Mouse (Mus musculus) heart, embryonic 13.5 days (tissue): ENCODE data around the gene Ttn. TPM values are rescaled to one million over a fixed set of nuclear protein-coding genes. Genes with fewer than 3 reads are reported as not detected.

Experiments
- ATAC-seq: fragments of 200-750 bp; cut with Nextera tagmentation; 2 replicates; pipeline ENCODE4 v1.8.0; 2017; ENCODE audit warnings: moderate TSS enrichment; ENCODE audit not compliant: insufficient number of reproducible peaks, low FRiP score, low TSS enrichment; ENCODE audit errors: extremely low read depth
- H3K27ac ChIP-seq: fragments of 300-500 bp; sonication (generic); replicated peaks from 2 replicates; pipeline ENCODE4 v1.5.1; 2015; ENCODE audit warnings: moderate library complexity, mild to moderate bottlenecking, inconsistent platforms
- H3K27me3 ChIP-seq: fragments of 300-500 bp; sonication (generic); replicated peaks from 2 replicates; pipeline ENCODE4 v1.6.1; 2015; ENCODE audit warnings: mild to moderate bottlenecking, inconsistent platforms
- H3K36me3 ChIP-seq: fragments of 300-500 bp; sonication (generic); 2 replicates; pipeline ENCODE4 v1.6.1; 2015; ENCODE audit warnings: mild to moderate bottlenecking, inconsistent platforms
- H3K4me1 ChIP-seq: fragments of 300-500 bp; sonication (generic); 2 replicates; pipeline ENCODE4 v1.6.1; 2015; ENCODE audit warnings: inconsistent platforms
- H3K4me2 ChIP-seq: fragments of 300-500 bp; sonication (generic); 2 replicates; pipeline ENCODE4 v1.6.1; 2015; ENCODE audit warnings: inconsistent platforms, mild to moderate bottlenecking, moderate library complexity
- H3K4me3 ChIP-seq: fragments of 300-500 bp; sonication (generic); 2 replicates; pipeline ENCODE4 v1.5.1; 2015; ENCODE audit warnings: moderate library complexity, mild to moderate bottlenecking, inconsistent platforms
- H3K9ac ChIP-seq: fragments of 300-500 bp; sonication (generic); 2 replicates; pipeline ENCODE4 v1.6.1; 2015; ENCODE audit warnings: inconsistent platforms, mild to moderate bottlenecking, moderate library complexity
- H3K9me3 ChIP-seq: fragments of 300-500 bp; sonication (generic); 2 replicates; pipeline ENCODE4 v1.6.1; 2016; ENCODE audit warnings: inconsistent platforms
- WGBS: fragments of 180-500 bp; shearing (Covaris S2); methylation state at CpG from one replicate; pipeline ENCODE4 v1.1.7; 2015; ENCODE audit warnings: mixed read lengths; 5-methylcytosine and 5-hydroxymethylcytosine counted together
- polyA plus RNA-seq: library from polyadenylated mRNA; unstranded; fragments of >200 nt; fragmentation: Nextera tagmentation; extraction: Ambion mirVana; gene quantifications from 2 replicates; pipeline ENCODE4 v1.2.1, GENCODE M21; 2015

The Ttn gene
- polyA plus RNA-seq, 1 experiment from 2014 or later = 426 TPM

DNA sequence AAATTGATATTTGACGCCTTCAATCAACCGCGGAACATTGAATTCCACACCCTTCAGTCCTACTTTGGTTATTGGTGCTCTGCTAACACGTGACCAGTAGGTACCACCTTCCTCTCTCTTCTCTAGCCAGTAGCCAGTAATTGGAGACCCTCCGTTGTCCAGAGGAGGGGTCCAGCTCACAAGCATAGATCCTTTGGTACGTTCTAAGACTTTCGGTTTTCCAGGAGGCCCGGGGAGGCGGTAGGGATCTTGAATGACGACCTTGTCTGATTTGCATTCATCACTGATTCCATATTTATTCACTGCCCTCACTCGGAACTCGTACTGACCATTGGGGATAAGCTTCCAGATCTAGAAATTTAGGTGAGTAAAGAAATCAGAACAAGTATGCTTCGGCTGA lies 201.6 kb downstream of the Ttn start:
- Histone ChIP-seq H3K4me3 (no peak overlapping the region), H3K27ac (no peak overlapping the region), H3K9me3 (no peaks in the 10 kb centered on the region), H3K36me3 (peaks cover 87% of the 10 kb centered on the region), H3K9ac (no peak overlapping the region), H3K27me3 (no peaks in the 10 kb centered on the region), H3K4me2 (no peak overlapping the region), H3K4me1 (no peaks in the 10 kb centered on the region)
- 82% methylated on average over 13 of the region's 13 CpGs for WGBS
- ATAC-seq = no peak

- peaks cover 96% of the 10 kb centered on the region for H3K36me3 ChIP-seq
- 83% methylated on average over 10 of the region's 10 CpGs for WGBS
These were observed 212.5 kb downstream of the Ttn start for GRCm38 (mm10) chr2:76769831-76770230.

DNA sequence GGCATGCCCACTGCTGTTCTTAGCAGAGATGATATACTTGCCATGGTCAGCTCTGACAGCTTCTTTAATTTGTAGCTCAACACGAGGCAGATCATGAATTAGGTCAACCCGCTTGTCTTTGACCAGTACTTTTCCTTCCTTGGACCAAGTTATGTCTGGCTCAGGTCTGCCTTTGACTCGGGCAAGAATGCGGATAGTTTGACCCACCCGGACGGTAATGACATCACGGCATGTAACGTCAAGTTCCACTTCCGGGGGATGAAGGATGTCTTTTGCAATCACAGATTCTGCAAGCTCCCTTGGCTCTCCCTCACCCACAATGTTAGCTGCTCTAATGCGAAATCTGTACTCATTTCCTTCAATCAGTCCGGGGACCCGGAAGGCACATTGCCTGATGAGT lies 215.1 kb downstream of the Ttn start:
- no peak overlapping the region for H3K27ac ChIP-seq
- no peak overlapping the region for H3K4me2 ChIP-seq
- WGBS = 87% methylated on average over 12 of the region's 12 CpGs
- no peaks in the 10 kb centered on the region for H3K27me3 ChIP-seq
- H3K4me1 ChIP-seq = no peaks in the 10 kb centered on the region
- H3K9ac ChIP-seq = no peak overlapping the region
- H3K4me3 ChIP-seq = no peak overlapping the region
- peaks cover 99% of the 10 kb centered on the region for H3K36me3 ChIP-seq
- ATAC-seq = no peak
- no peaks in the 10 kb centered on the region for H3K9me3 ChIP-seq

More at GRCm38 (mm10) chr2:76769831-76770230, 212.5 kb downstream of the Ttn start:
- Histone ChIP-seq H3K9me3 (no peaks in the 10 kb centered on the region), H3K27ac (no peak overlapping the region), H3K4me2 (no peak overlapping the region), H3K27me3 (no peaks in the 10 kb centered on the region), H3K4me1 (no peaks in the 10 kb centered on the region), H3K9ac (no peak overlapping the region), H3K4me3 (no peak overlapping the region)
- ATAC-seq = no peak

DNA sequence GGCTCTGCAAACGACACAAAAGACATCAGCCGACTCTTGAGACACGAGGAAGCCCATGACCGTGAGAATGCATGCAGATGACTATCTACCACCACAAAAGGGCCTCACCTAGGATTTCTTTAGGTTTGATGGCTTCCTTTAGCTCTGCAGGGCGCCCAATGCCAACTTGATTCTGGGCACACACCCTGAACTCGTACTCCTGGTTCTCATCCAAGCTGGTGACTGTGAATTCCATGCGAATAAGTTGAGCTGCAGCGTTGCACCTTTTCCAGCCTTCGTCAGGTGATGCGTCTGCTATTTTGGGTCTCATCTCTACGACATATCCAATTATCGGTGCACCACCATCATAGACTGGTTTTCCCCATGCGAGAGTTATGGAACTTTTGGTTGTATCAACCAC lies 217.8 kb downstream of the Ttn start:
- Histone ChIP-seq H3K4me1 (no peaks in the 10 kb centered on the region), H3K36me3 (peaks cover 97% of the 10 kb centered on the region), H3K27me3 (no peaks in the 10 kb centered on the region), H3K27ac (no peak overlapping the region), H3K4me2 (no peak overlapping the region), H3K4me3 (no peak overlapping the region), H3K9me3 (0 out of 2 replicates have a peak, but pooled peaks cover under 1% of the 10 kb centered on the region), H3K9ac (no peak overlapping the region)
- no peak for ATAC-seq
- WGBS = 82% methylated on average over 13 of the region's 13 CpGs

DNA sequence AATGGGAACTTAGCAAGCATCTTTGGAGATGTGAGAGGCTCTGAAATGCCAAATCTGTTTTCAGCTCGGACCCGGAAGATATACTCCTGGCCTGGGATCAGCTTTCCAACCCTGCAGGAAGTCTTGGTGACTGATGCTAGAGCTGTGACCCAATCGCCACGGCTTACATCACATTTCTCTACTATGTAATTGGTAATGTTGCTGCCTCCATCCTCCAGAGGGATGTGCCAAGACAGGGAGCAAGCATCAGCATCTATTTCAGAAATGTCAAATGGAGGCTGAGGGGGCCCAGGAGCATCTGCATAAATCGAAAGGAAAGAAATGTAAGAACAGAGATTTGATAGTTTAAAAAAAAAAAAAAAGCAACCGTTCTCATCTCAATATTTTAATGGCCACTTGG lies 220.2 kb downstream of the Ttn start:
- Histone ChIP-seq H3K4me1 (no peaks in the 10 kb centered on the region), H3K4me2 (no peak overlapping the region), H3K9me3 (peaks cover 7% of the 10 kb centered on the region; the same call in 1 of the 2 replicates), H3K27ac (no peak overlapping the region), H3K36me3 (peaks cover 96% of the 10 kb centered on the region), H3K27me3 (no peaks in the 10 kb centered on the region), H3K9ac (no peak overlapping the region), H3K4me3 (no peak overlapping the region)
- WGBS = 85% methylated on average over 6 of the region's 6 CpGs
- ATAC-seq = no peak

- no peak overlapping the region for H3K4me3 ChIP-seq
- no peak for ATAC-seq
- H3K27ac ChIP-seq = no peak overlapping the region
- H3K9ac ChIP-seq = no peak overlapping the region
- 90% methylated on average over 15 of the region's 15 CpGs for WGBS
- H3K4me2 ChIP-seq = no peak overlapping the region
- H3K9me3 ChIP-seq = peaks cover 7% of the 10 kb centered on the region; the same call in 1 of the 2 replicates
- no peaks in the 10 kb centered on the region for H3K27me3 ChIP-seq
- no peaks in the 10 kb centered on the region for H3K4me1 ChIP-seq
- peaks cover 95% of the 10 kb centered on the region for H3K36me3 ChIP-seq
These were observed 225.9 kb downstream of the Ttn start for GRCm38 (mm10) chr2:76756461-76756860.

DNA sequence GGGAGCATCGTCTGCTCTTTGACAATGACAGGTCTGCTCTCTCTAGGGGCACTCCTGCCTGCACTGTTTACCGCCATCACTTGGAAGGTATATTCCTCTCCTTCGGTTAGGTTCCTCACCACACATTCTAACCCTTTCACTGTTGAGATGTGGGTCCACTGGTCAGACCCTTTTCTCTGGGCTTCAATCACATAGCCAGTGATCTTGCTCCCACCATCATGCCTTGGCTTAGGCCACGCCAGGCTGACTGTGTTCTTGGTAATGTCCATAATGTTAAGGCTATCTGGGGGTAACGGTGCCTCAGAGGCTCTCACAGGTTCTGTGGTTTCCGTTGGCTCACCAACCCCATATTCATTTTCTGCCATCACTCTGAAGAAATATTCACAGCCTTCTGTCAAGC lies 230.4 kb downstream of the Ttn start:
- Histone ChIP-seq H3K9me3 (no peaks in the 10 kb centered on the region), H3K27me3 (no peaks in the 10 kb centered on the region), H3K27ac (no peak overlapping the region), H3K4me1 (no peaks in the 10 kb centered on the region), H3K4me3 (no peak overlapping the region), H3K9ac (no peak overlapping the region), H3K4me2 (no peak overlapping the region), H3K36me3 (peaks cover 97% of the 10 kb centered on the region)
- 86% methylated on average over 6 of the region's 6 CpGs for WGBS
- no peak for ATAC-seq

DNA sequence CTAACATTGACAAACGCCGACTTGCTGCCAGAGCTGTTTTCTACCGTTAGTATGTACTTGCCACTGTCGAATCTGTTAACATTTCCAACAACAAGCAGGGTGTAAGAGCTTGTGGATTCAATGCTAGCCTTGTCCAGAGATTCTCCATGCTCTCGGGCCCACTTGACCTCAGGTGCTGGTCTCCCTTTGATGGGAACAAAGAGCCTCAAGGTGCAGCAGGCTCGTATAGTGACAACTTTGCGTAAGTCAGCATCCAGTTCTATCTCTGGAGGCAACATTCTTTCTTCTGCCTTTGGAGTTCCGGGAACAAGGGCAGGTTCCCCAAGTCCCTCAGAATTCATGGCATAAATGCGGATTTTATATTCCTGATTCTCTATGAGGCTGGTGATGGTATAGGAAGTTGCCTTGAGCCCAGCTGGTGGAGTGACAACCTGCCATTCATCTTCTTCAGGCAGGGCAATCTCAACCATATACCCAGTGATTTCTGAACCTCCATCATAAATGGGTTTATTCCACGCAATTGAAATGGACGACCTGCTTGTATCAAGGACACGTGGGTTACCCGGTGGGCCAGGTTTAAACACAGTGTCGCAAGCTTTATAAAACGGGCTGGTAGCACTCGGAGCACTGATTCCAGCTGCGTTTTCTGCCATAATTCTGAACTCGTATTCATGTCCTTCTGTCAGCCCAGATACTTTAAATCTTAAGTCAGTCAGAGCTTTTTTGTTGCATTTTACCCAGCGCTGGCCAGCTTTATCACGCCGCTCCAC lies 232.8 kb downstream of the Ttn start:
- Histone ChIP-seq H3K9ac (no peak overlapping the region), H3K36me3 (peaks cover 100% of the 10 kb centered on the region), H3K4me1 (no peaks in the 10 kb centered on the region), H3K27ac (no peak overlapping the region), H3K4me3 (no peak overlapping the region), H3K27me3 (no peaks in the 10 kb centered on the region), H3K4me2 (no peak overlapping the region), H3K9me3 (0 out of 2 replicates have a peak, but pooled peaks cover 2% of the 10 kb centered on the region)
- 81% methylated on average over 21 of the region's 21 CpGs for WGBS
- ATAC-seq = no peak

- Histone ChIP-seq H3K36me3 (peaks cover 100% of the 10 kb centered on the region), H3K4me3 (no peak overlapping the region), H3K9ac (no peak overlapping the region), H3K4me2 (no peak overlapping the region), H3K9me3 (0 out of 2 replicates have a peak, but pooled peaks cover 2% of the 10 kb centered on the region), H3K27ac (no peak overlapping the region), H3K4me1 (no peaks in the 10 kb centered on the region), H3K27me3 (no peaks in the 10 kb centered on the region)
- no peak for ATAC-seq
- 84% methylated on average over 14 of the region's 14 CpGs for WGBS
These were observed 233.7 kb downstream of the Ttn start for GRCm38 (mm10) chr2:76748696-76749095.

- Histone ChIP-seq H3K27me3 (no peaks in the 10 kb centered on the region), H3K9ac (no peak overlapping the region), H3K36me3 (peaks cover 98% of the 10 kb centered on the region), H3K27ac (no peak overlapping the region), H3K4me2 (no peak overlapping the region), H3K9me3 (0 out of 2 replicates have a peak, but pooled peaks cover 5% of the 10 kb centered on the region), H3K4me1 (no peaks in the 10 kb centered on the region), H3K4me3 (no peak overlapping the region)
- WGBS = 94% methylated on average over 14 of the region's 14 CpGs
- no peak for ATAC-seq
These were observed 262.7 kb downstream of the Ttn start for GRCm38 (mm10) chr2:76719650-76720049.

- ATAC-seq = no peak
- Histone ChIP-seq H3K9ac (no peak overlapping the region), H3K27ac (no peak overlapping the region), H3K27me3 (no peaks in the 10 kb centered on the region), H3K4me1 (no peaks in the 10 kb centered on the region), H3K36me3 (peaks cover 100% of the 10 kb centered on the region), H3K4me2 (no peak overlapping the region), H3K9me3 (peaks cover 6% of the 10 kb centered on the region; the same call in 1 of the 2 replicates), H3K4me3 (no peak overlapping the region)
- 65% methylated on average over 8 of the region's 8 CpGs for WGBS
These were observed 267.4 kb downstream of the Ttn start for GRCm38 (mm10) chr2:76714984-76715383.

GRCm38 (mm10) chr2:76708512-76708911 lies 273.8 kb downstream of the Ttn start:
- no peak for ATAC-seq
- WGBS = 77% methylated on average over 3 of the region's 3 CpGs
- Histone ChIP-seq H3K27ac (no peak overlapping the region), H3K9ac (no peak overlapping the region), H3K4me2 (no peak overlapping the region), H3K4me1 (no peaks in the 10 kb centered on the region), H3K4me3 (no peak overlapping the region), H3K9me3 (peaks cover 6% of the 10 kb centered on the region; the same call in 1 of the 2 replicates), H3K27me3 (no peaks in the 10 kb centered on the region), H3K36me3 (peaks cover 100% of the 10 kb centered on the region)
